Mouse (Mus musculus): ENCODE measurements around the gene Eipr1.
A peak's percentile ranks its signal among the peaks of the same experiment; 100 is the strongest.

Gene Eipr1

GRCm38 (mm10) chr12:28830471-28830870 lies 78.9 kb downstream of the Eipr1 start:
- no peak for DNase-seq

GRCm38 (mm10) chr12:28831066-28831733 lies 79.6 kb downstream of the Eipr1 start:
- peak; percentile 78 for DNase-seq

- no peak for DNase-seq
Measured at GRCm38 (mm10) chr12:28834266-28834665, 82.7 kb downstream of the Eipr1 start.

- no peak for DNase-seq
Measured at GRCm38 (mm10) chr12:28835683-28836082, 84.1 kb downstream of the Eipr1 start.

- no peak for DNase-seq
Measured at GRCm38 (mm10) chr12:28838268-28838667, 86.7 kb downstream of the Eipr1 start.

- no peak for DNase-seq
Measured at GRCm38 (mm10) chr12:28838971-28839370, 87.4 kb downstream of the Eipr1 start.

- DNase-seq = no peak
Measured at GRCm38 (mm10) chr12:28841179-28841698, 89.6 kb downstream of the Eipr1 start.

- DNase-seq = no peak
Measured at GRCm38 (mm10) chr12:28845811-28846210, 94.2 kb downstream of the Eipr1 start.

- DNase-seq = no peak
Measured at GRCm38 (mm10) chr12:28847401-28847800, 95.8 kb downstream of the Eipr1 start.

- no peak for DNase-seq
Measured at GRCm38 (mm10) chr12:28848726-28849612, 97.4 kb downstream of the Eipr1 start.

- peak; percentile 55 for DNase-seq
Measured at GRCm38 (mm10) chr12:28859495-28860263, 108.1 kb downstream of the Eipr1 start.

- DNase-seq = no peak
Measured at GRCm38 (mm10) chr12:28860264-28860560, 108.6 kb downstream of the Eipr1 start.

- DNase-seq = peak; percentile 53
Measured at GRCm38 (mm10) chr12:28863260-28863659, 111.7 kb downstream of the Eipr1 start.

- DNase-seq = peak; percentile 43
Measured at GRCm38 (mm10) chr12:28866121-28866520, 114.5 kb downstream of the Eipr1 start.

- peak; percentile 58 for DNase-seq
Measured at GRCm38 (mm10) chr12:28868794-28869193, 117.2 kb downstream of the Eipr1 start.

GRCm38 (mm10) chr12:28872271-28872670 lies 120.7 kb downstream of the Eipr1 start:
- DNase-seq = peak; percentile 94

GRCm38 (mm10) chr12:28874781-28875251 lies 123.2 kb downstream of the Eipr1 start:
- DNase-seq = peak; percentile 52

GRCm38 (mm10) chr12:28875471-28875870 lies 123.9 kb downstream of the Eipr1 start:
- DNase-seq = no peak

- no peak for DNase-seq
Measured at GRCm38 (mm10) chr12:28880471-28880870, 128.9 kb downstream of the Eipr1 start.

GRCm38 (mm10) chr12:28887712-28888111 lies 136.1 kb downstream of the Eipr1 start:
- DNase-seq = no peak

GRCm38 (mm10) chr12:28889068-28889674 lies 137.6 kb downstream of the Eipr1 start:
- DNase-seq = no peak

- peak; percentile 43 for DNase-seq
Measured at GRCm38 (mm10) chr12:28891523-28891922, 139.9 kb downstream of the Eipr1 start.

- peak; percentile 60 for DNase-seq
Measured at GRCm38 (mm10) chr12:28896577-28896976, 145.0 kb downstream of the Eipr1 start.
